Mouse (Mus musculus) embryonic fibroblast, embryonic 13.5 days (primary cell): ENCODE data around the gene Gm44579. TPM values are rescaled to one million over a fixed set of nuclear protein-coding genes. Genes with fewer than 3 reads are reported as not detected.

Experiments
- H3K27ac ChIP-seq: 2 replicates; pipeline ENCODE4 v1.5.1; 2012; ENCODE audit warnings: low read length, control low read depth, inconsistent platforms; ENCODE audit not compliant: insufficient read depth
- H3K4me1 ChIP-seq: 2 replicates; pipeline ENCODE4 v1.6.1; 2011; ENCODE audit warnings: low read length; ENCODE audit not compliant: control insufficient read depth, insufficient read depth
- H3K4me3 ChIP-seq: 2 replicates; pipeline ENCODE4 v1.5.1; 2011; ENCODE audit warnings: mild to moderate bottlenecking, control low read depth, low read length; ENCODE audit not compliant: insufficient read depth
- CTCF ChIP-seq: IDR thresholded peaks from 2 replicates; pipeline ENCODE4 v1.5.1; 2011; ENCODE audit warnings: mild to moderate bottlenecking, control low read depth, low read length, moderate library complexity, borderline replicate concordance; ENCODE audit not compliant: insufficient read depth
- POLR2A ChIP-seq: IDR thresholded peaks from 2 replicates; pipeline ENCODE4 v1.6.1; 2011; ENCODE audit warnings: low read depth, mild to moderate bottlenecking, control low read depth, low read length, moderate library complexity
- polyA plus RNA-seq: library from polyadenylated mRNA; stranded (reverse); fragments of >200 nt; gene quantifications from 2 replicates; pipeline ENCODE4 v1.2.4, GENCODE M21; 2011; ENCODE audit warnings: low read depth; ENCODE audit not compliant: missing spikeins, insufficient read length

The Gm44579 gene
- polyA plus RNA-seq, 1 experiment = not detected

GRCm38 (mm10) chr15:98139763-98140162 is 81.0 kb downstream of the Gm44579 start:
- Histone ChIP-seq H3K27ac (no peak overlapping the region), H3K4me1 (no peaks in the 10 kb centered on the region)
- TF ChIP-seq POLR2A (no peak), CTCF (no peak)

GRCm38 (mm10) chr15:98136871-98137270 is 83.9 kb downstream of the Gm44579 start:
- TF ChIP-seq POLR2A (no peak), CTCF (no peak)
- Histone ChIP-seq H3K27ac (no peak overlapping the region), H3K4me3 (no peak overlapping the region), H3K4me1 (no peaks in the 10 kb centered on the region)

More at GRCm38 (mm10) chr15:98139763-98140162, 81.0 kb downstream of the Gm44579 start:
- H3K4me3 ChIP-seq = no peak overlapping the region

Other genes with a start within 250 kb of the Gm44579 start
- 12.7 and 31.5 TPM in 2 replicates for gene Col2a1, start 216.3 kb downstream of the Gm44579 start, polyA plus RNA-seq
- 20.6 and 24.4 TPM in 2 replicates for gene Pfkm, start 128.4 kb downstream of the Gm44579 start, polyA plus RNA-seq
- 23.3 and 30.6 TPM in 2 replicates for gene Senp1, start 127.2 kb downstream of the Gm44579 start, polyA plus RNA-seq
- 26.8 and 31.5 TPM in 2 replicates for gene Asb8, start 55.4 kb downstream of the Gm44579 start, polyA plus RNA-seq
- gene Ccdc184, start 53.8 kb downstream of the Gm44579 start, polyA plus RNA-seq = 0.18 and 0.22 TPM in 2 replicates
- gene Olfr288, start 25.4 kb downstream of the Gm44579 start, polyA plus RNA-seq = not detected in 2 replicates
- gene Olfr287, start 79 bp upstream of the Gm44579 start, polyA plus RNA-seq = not detected in 2 replicates
- not detected in 2 replicates for gene Olfr286, start 13.5 kb upstream of the Gm44579 start, polyA plus RNA-seq
- not detected in 2 replicates for gene H1fnt, start 36.3 kb upstream of the Gm44579 start, polyA plus RNA-seq
- gene Zfp641, start 75.2 kb upstream of the Gm44579 start, polyA plus RNA-seq = 0.38 and 0.40 TPM in 2 replicates
- not detected in 2 replicates for gene Olfr285, start 96.4 kb upstream of the Gm44579 start, polyA plus RNA-seq
- not detected in 2 replicates for gene Olfr284, start 120.0 kb upstream of the Gm44579 start, polyA plus RNA-seq
- not detected in 2 replicates for gene Olfr283, start 160.0 kb upstream of the Gm44579 start, polyA plus RNA-seq
- not detected in 2 replicates for gene Olfr282, start 210.2 kb upstream of the Gm44579 start, polyA plus RNA-seq
- not detected in 2 replicates for gene Olfr281, start 231.6 kb upstream of the Gm44579 start, polyA plus RNA-seq
- not detected in 2 replicates for gene OR5BS1P, start 248.9 kb upstream of the Gm44579 start, polyA plus RNA-seq